Mouse (Mus musculus): ENCODE measurements around the gene Apol7a.

- TF ChIP-seq POLR2A (IDR thresholded peaks at IDR 0.05; ENCODE audit: low read depth, low read length) (no peak), CTCF (conservative IDR thresholded peaks at IDR 0.05; ENCODE audit: insufficient read depth, insufficient read length, low read depth, low read length) (no peak)
Measured at GRCm38 (mm10) chr15:77338451-77338850, 60.5 kb downstream of the Apol7a start.

Measured in kidney, adult 2 months (tissue).